Mouse (Mus musculus): ENCODE data around the gene Cdyl. TPM values are rescaled to one million over a fixed set of nuclear protein-coding genes. Genes with fewer than 3 reads are reported as not detected.

The Cdyl gene
- total and polyA plus RNA-seq, 2 experiments from 2014 or later, result 2.8 to 8.1 TPM

DNA sequence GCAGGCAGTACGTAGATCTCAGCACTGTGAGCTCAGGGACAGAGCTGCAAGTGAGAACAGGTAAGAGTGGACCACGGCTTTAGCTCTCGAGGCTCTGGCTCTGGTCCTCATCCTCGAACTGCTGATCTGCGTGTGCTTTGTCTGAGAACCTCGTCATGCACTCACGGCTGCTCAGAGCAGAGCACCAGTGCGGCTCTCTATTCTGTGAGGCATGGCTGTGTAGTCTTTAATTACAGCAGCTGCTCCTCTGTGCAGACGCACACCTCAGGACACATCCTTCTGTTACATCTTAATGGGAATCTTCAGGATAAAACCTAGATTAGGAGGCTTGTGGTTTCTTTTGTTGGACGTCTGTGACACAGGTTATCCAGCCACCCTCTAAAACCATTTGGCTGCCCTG is 180.5 kb downstream of the Cdyl start:
- Histone ChIP-seq H3K9ac (replicated peaks; ENCODE audit: low read length, poor library complexity, severe bottlenecking) (no peak overlapping the region), H3K27ac (ENCODE audit: low read depth, low read length) (no peak overlapping the region), H3K27me3 (ENCODE audit: insufficient read depth, low read length) (no peaks in the 10 kb centered on the region), H3K4me3 (ENCODE audit: low read depth, low read length) (no peak overlapping the region), H3K4me1 (ENCODE audit: insufficient read depth, low read length) (no peaks in the 10 kb centered on the region), H3K9me3 (ENCODE audit: low read length) (no peaks in the 10 kb centered on the region), H3K4me2 (ENCODE audit: low read depth, low read length, poor library complexity, severe bottlenecking) (no peak overlapping the region), H3K36me3 (ENCODE audit: insufficient read depth, low read length) (no peaks in the 10 kb centered on the region)
- DNase-seq (ENCODE audit: low spot score) (no peak), ATAC-seq (ENCODE audit: low FRiP score) (no peak)
- 72% methylated on average over 10 of the region's 10 CpGs for WGBS
- TF ChIP-seq CTCF (IDR thresholded peaks at IDR 0.05), result no peak

DNA sequence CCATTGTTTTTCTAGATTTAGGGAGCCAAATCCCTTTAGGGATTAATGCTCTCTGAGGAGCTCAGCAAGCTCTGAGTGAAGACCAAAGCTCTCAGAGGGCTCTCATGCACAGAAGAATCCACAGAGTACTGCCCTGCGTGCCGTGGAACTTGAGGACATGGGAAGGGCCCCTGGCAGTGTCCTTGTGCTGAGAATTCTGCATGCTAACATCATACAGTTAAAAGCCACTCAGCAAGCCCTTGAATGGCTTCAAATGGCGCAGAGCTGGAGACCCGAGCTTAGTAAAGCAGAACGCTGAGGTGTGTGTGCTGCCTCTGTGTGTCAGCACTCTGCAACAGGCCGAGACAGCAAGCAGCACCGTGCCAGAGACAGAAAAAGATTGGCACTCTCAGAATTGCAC is 183.8 kb downstream of the Cdyl start:
- Histone ChIP-seq H3K36me3 (ENCODE audit: insufficient read depth, low read length) (no peaks in the 10 kb centered on the region), H3K9me3 (ENCODE audit: low read length) (no peaks in the 10 kb centered on the region), H3K9ac (replicated peaks; ENCODE audit: low read length, poor library complexity, severe bottlenecking) (no peak overlapping the region), H3K4me1 (ENCODE audit: insufficient read depth, low read length) (no peaks in the 10 kb centered on the region), H3K4me2 (ENCODE audit: low read depth, low read length, poor library complexity, severe bottlenecking) (no peak overlapping the region), H3K4me3 (ENCODE audit: low read depth, low read length) (no peak overlapping the region), H3K27ac (ENCODE audit: low read depth, low read length) (no peak overlapping the region), H3K27me3 (ENCODE audit: insufficient read depth, low read length) (no peaks in the 10 kb centered on the region)
- 48% methylated on average over 7 of the region's 7 CpGs for whole genome bisulfite sequencing
- ATAC-seq (ENCODE audit: low FRiP score), result no peak
- no peak for DNase-seq (ENCODE audit: low spot score)
- no peak for TF ChIP-seq CTCF (IDR thresholded peaks at IDR 0.05)

- DNase-seq (ENCODE audit: low spot score) (no peak), ATAC-seq (ENCODE audit: low FRiP score) (no peak)
- no peak for TF ChIP-seq CTCF (IDR thresholded peaks at IDR 0.05)
- Histone ChIP-seq H3K36me3 (ENCODE audit: insufficient read depth, low read length) (no peaks in the 10 kb centered on the region), H3K27me3 (ENCODE audit: insufficient read depth, low read length) (no peaks in the 10 kb centered on the region), H3K9ac (replicated peaks; ENCODE audit: low read length, poor library complexity, severe bottlenecking) (no peak overlapping the region), H3K27ac (ENCODE audit: low read depth, low read length) (no peak overlapping the region), H3K9me3 (ENCODE audit: low read length) (no peaks in the 10 kb centered on the region), H3K4me1 (ENCODE audit: insufficient read depth, low read length) (no peaks in the 10 kb centered on the region), H3K4me3 (ENCODE audit: low read depth, low read length) (no peak overlapping the region), H3K4me2 (ENCODE audit: low read depth, low read length, poor library complexity, severe bottlenecking) (no peak overlapping the region)
- WGBS, result 55% methylated on average over 3 of the region's 3 CpGs
These were observed 185.7 kb downstream of the Cdyl start for GRCm38 (mm10) chr13:35845306-35845705.

GRCm38 (mm10) chr13:35848694-35849093 is 189.1 kb downstream of the Cdyl start:
- WGBS, result 86% methylated on average over 3 of the region's 3 CpGs
- ATAC-seq (ENCODE audit: low FRiP score) (no peak), DNase-seq (ENCODE audit: low spot score) (no peak)
- Histone ChIP-seq H3K27ac (ENCODE audit: low read depth, low read length) (no peak overlapping the region), H3K4me2 (ENCODE audit: low read depth, low read length, poor library complexity, severe bottlenecking) (no peak overlapping the region), H3K4me3 (ENCODE audit: low read depth, low read length) (no peak overlapping the region), H3K36me3 (ENCODE audit: insufficient read depth, low read length) (no peaks in the 10 kb centered on the region), H3K4me1 (ENCODE audit: insufficient read depth, low read length) (no peaks in the 10 kb centered on the region), H3K9me3 (ENCODE audit: low read length) (no peaks in the 10 kb centered on the region), H3K9ac (replicated peaks; ENCODE audit: low read length, poor library complexity, severe bottlenecking) (no peak overlapping the region), H3K27me3 (ENCODE audit: insufficient read depth, low read length) (no peaks in the 10 kb centered on the region)
- no peak for TF ChIP-seq CTCF (IDR thresholded peaks at IDR 0.05)

DNA sequence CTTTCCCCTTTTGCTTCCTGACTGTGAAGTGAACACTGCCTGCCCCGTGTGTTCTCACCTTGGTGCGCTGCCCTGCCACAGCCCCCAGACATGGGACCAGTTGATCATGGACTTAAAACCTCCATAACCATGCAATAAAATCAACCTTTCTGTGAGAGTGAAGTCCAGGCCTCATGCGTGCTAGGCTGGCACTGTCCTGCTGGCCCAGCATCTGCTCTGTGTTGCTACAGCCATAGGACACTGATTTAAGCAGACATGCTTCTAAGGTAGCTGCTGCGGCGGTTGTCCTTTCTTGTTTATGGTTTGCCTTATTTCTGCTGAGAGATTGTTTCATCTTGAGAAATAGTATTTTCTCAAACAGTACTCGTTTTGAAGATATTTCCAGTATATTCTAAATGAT is 191.9 kb downstream of the Cdyl start:
- Histone ChIP-seq H3K27me3 (ENCODE audit: insufficient read depth, low read length) (no peaks in the 10 kb centered on the region), H3K9ac (replicated peaks; ENCODE audit: low read length, poor library complexity, severe bottlenecking) (no peak overlapping the region), H3K4me2 (ENCODE audit: low read depth, low read length, poor library complexity, severe bottlenecking) (no peak overlapping the region), H3K36me3 (ENCODE audit: insufficient read depth, low read length) (no peaks in the 10 kb centered on the region), H3K27ac (ENCODE audit: low read depth, low read length) (no peak overlapping the region), H3K4me1 (ENCODE audit: insufficient read depth, low read length) (no peaks in the 10 kb centered on the region), H3K4me3 (ENCODE audit: low read depth, low read length) (no peak overlapping the region), H3K9me3 (ENCODE audit: low read length) (no peaks in the 10 kb centered on the region)
- DNase-seq (ENCODE audit: low spot score) (no peak), ATAC-seq (ENCODE audit: low FRiP score) (no peak)
- TF ChIP-seq CTCF (IDR thresholded peaks at IDR 0.05), result no peak
- WGBS, result 95% methylated on average over 6 of the region's 6 CpGs

GRCm38 (mm10) chr13:35852851-35853575 is 193.4 kb downstream of the Cdyl start:
- no peak overlapping the region for H3K27ac ChIP-seq (ENCODE audit: low read depth, low read length)
- no peak for TF ChIP-seq CTCF (IDR thresholded peaks at IDR 0.05)
- H3K27me3 ChIP-seq (ENCODE audit: insufficient read depth, low read length), result no peaks in the 10 kb centered on the region
- WGBS, result 89% methylated on average over 2 of the region's 2 CpGs
- no peak overlapping the region for H3K4me3 ChIP-seq (ENCODE audit: low read depth, low read length)
- no peak for ATAC-seq (ENCODE audit: low FRiP score)
- H3K4me2 ChIP-seq (ENCODE audit: low read depth, low read length, poor library complexity, severe bottlenecking), result no peak overlapping the region
- no peaks in the 10 kb centered on the region for H3K4me1 ChIP-seq (ENCODE audit: insufficient read depth, low read length)
- no peak for DNase-seq (ENCODE audit: low spot score)
- H3K36me3 ChIP-seq (ENCODE audit: insufficient read depth, low read length), result 0 out of 2 replicates have a peak, but pooled peaks cover 2% of the 10 kb centered on the region
- no peaks in the 10 kb centered on the region for H3K9me3 ChIP-seq (ENCODE audit: low read length)
- no peak overlapping the region for H3K9ac ChIP-seq (replicated peaks; ENCODE audit: low read length, poor library complexity, severe bottlenecking)

All from midbrain, postnatal 0 days (tissue).